Comparison of ENCODE assay signal across 8 mouse cellular contexts in the genomic region with DNA sequence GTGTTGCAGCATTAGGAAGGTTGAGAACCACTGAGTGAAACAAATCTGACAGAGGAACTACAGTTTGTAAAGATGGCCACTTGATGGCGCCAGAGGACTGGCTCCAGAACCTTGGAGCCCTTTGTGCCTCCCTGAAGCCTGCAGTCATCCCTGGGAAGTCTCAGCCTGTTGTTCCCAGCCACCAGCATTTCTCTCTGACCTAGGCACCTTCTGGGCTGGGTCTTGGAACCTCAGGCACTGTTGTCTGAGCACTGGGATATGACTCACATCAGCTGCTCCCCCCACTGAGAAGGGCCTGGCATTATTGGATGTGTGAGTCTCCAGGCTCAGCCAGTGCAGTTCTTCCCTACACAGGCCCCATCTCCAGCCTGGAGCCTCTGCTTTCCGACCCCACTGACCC. TPM values are rescaled to one million over a fixed set of nuclear protein-coding genes. Genes with fewer than 3 reads are reported as not detected.
DNase-seq lines count a peak whose midpoint lies in the region; ATAC-seq and TF ChIP-seq lines count a peak whose summit lies in the region.

No protein-coding gene starts in this region.

- DNase-seq in B cell, adult 2 months: peak; percentile 72 to 77
- peak; percentile 45 to 70 for DNase-seq in heart, adult 9 months (ENCODE audit: low spot score in 2 of 2)
- peak; percentile 94 for DNase-seq in limb, embryonic 14.5 days (ENCODE audit: low spot score)
- DNase-seq in midbrain, postnatal 0 days (ENCODE audit: low spot score): peak; percentile 92
- DNase-seq in spleen, postnatal 4 days (ENCODE audit: low spot score in 2 of 2): peak; percentile 59 to 86

- H3K36me3 ChIP-seq in embryonic facial prominence, embryonic 15.5 days: peaks cover 21% of the 10 kb centered on the region
- peaks cover 25% of the 10 kb centered on the region for H3K36me3 ChIP-seq in kidney, embryonic 14.5 days (ENCODE audit: control insufficient read depth, insufficient read depth, low read length)
- peaks cover 21% of the 10 kb centered on the region for H3K36me3 ChIP-seq in limb, embryonic 14.5 days (ENCODE audit: control insufficient read depth, insufficient read depth, low read length)
- peaks cover 29% of the 10 kb centered on the region for H3K36me3 ChIP-seq in midbrain, postnatal 0 days (ENCODE audit: insufficient read depth, low read length)

- no peaks in the 10 kb centered on the region for H3K4me1 ChIP-seq in bone marrow macrophage, adult 2 months (ENCODE audit: control insufficient read depth, insufficient read depth, low read length)
- 0 out of 2 replicates have a peak, but pooled peaks cover 2% of the 10 kb centered on the region for H3K4me1 ChIP-seq in embryonic facial prominence, embryonic 15.5 days
- H3K4me1 ChIP-seq in kidney, embryonic 14.5 days (ENCODE audit: control insufficient read depth, insufficient read depth, low read length): no peaks in the 10 kb centered on the region
- no peaks in the 10 kb centered on the region for H3K4me1 ChIP-seq in limb, embryonic 14.5 days (ENCODE audit: control insufficient read depth, insufficient read depth, low read length)
- H3K4me1 ChIP-seq in midbrain, postnatal 0 days (ENCODE audit: insufficient read depth, low read length): no peaks in the 10 kb centered on the region

- peak; percentile 45; the same call in 1 of the 2 replicates for ATAC-seq in embryonic facial prominence, embryonic 15.5 days (ENCODE audit: insufficient number of reproducible peaks, low FRiP score, low TSS enrichment, low read depth)
- ATAC-seq in kidney, embryonic 14.5 days (ENCODE audit: low FRiP score, low TSS enrichment): peak; percentile 80
- ATAC-seq in limb, embryonic 14.5 days (ENCODE audit: low FRiP score, low read depth): peak; percentile 74
- ATAC-seq in midbrain, postnatal 0 days (ENCODE audit: low FRiP score): peak; percentile 77

- no peak overlapping the region for H3K4me3 ChIP-seq in bone marrow macrophage, adult 2 months (ENCODE audit: insufficient read depth, low read length)
- no peak overlapping the region for H3K4me3 ChIP-seq in embryonic facial prominence, embryonic 15.5 days (replicated peaks)
- H3K4me3 ChIP-seq in kidney, embryonic 14.5 days (ENCODE audit: low read length): no peak overlapping the region
- H3K4me3 ChIP-seq in limb, embryonic 14.5 days (replicated peaks; ENCODE audit: low read length): no peak overlapping the region
- H3K4me3 ChIP-seq in midbrain, postnatal 0 days (ENCODE audit: low read depth, low read length): no peak overlapping the region

- no peaks in the 10 kb centered on the region for H3K27me3 ChIP-seq in embryonic facial prominence, embryonic 15.5 days
- H3K27me3 ChIP-seq in kidney, embryonic 14.5 days (ENCODE audit: control insufficient read depth, insufficient read depth, low read length): no peaks in the 10 kb centered on the region
- no peaks in the 10 kb centered on the region for H3K27me3 ChIP-seq in limb, embryonic 14.5 days (ENCODE audit: control insufficient read depth, insufficient read depth, low read length)
- H3K27me3 ChIP-seq in midbrain, postnatal 0 days (ENCODE audit: insufficient read depth, low read length): no peaks in the 10 kb centered on the region

- no peaks in the 10 kb centered on the region for H3K9me3 ChIP-seq in embryonic facial prominence, embryonic 15.5 days (replicated peaks)
- no peaks in the 10 kb centered on the region for H3K9me3 ChIP-seq in kidney, embryonic 14.5 days (ENCODE audit: control insufficient read depth, low read length)
- no peaks in the 10 kb centered on the region for H3K9me3 ChIP-seq in limb, embryonic 14.5 days (ENCODE audit: control insufficient read depth, low read length)
- H3K9me3 ChIP-seq in midbrain, postnatal 0 days (ENCODE audit: low read length): no peaks in the 10 kb centered on the region

- no peak for TF ChIP-seq POLR2A in bone marrow macrophage, adult 2 months (IDR thresholded peaks at IDR 0.05; ENCODE audit: borderline replicate concordance, low read depth, low read length)
- TF ChIP-seq POLR2A in limb, embryonic 14.5 days (IDR thresholded peaks at IDR 0.05; ENCODE audit: borderline replicate concordance, extremely low read depth, insufficient read depth, insufficient read length): no peak

- H3K9ac ChIP-seq in embryonic facial prominence, embryonic 15.5 days: no peak overlapping the region
- peak overlapping the region; percentile 5; the same call in 1 of the 2 replicates for H3K9ac ChIP-seq in kidney, embryonic 14.5 days (ENCODE audit: low read depth, low read length)
- no peak overlapping the region for H3K9ac ChIP-seq in limb, embryonic 14.5 days (ENCODE audit: low read depth, low read length, severe bottlenecking)
- 0 out of 2 replicates have a peak overlapping the region, but pooled peaks have one; percentile 8 for H3K9ac ChIP-seq in midbrain, postnatal 0 days (replicated peaks; ENCODE audit: low read length, poor library complexity, severe bottlenecking)

- peak; percentile 64 for TF ChIP-seq CTCF in bone marrow macrophage, adult 2 months (IDR thresholded peaks at IDR 0.05; ENCODE audit: low read depth, low read length)
- peak; percentile 97 for TF ChIP-seq CTCF in midbrain, postnatal 0 days (IDR thresholded peaks at IDR 0.05)

- no peak overlapping the region for H3K4me2 ChIP-seq in embryonic facial prominence, embryonic 15.5 days (replicated peaks)
- no peak overlapping the region for H3K4me2 ChIP-seq in kidney, embryonic 14.5 days (replicated peaks; ENCODE audit: low read depth, low read length)
- no peak overlapping the region for H3K4me2 ChIP-seq in limb, embryonic 14.5 days (replicated peaks; ENCODE audit: low read depth, low read length, severe bottlenecking)
- no peak overlapping the region for H3K4me2 ChIP-seq in midbrain, postnatal 0 days (ENCODE audit: low read depth, low read length, poor library complexity, severe bottlenecking)

- 27% methylated on average over 2 of the region's 2 CpGs for WGBS in embryonic facial prominence, embryonic 15.5 days
- WGBS in kidney, embryonic 14.5 days: 21% methylated on average over 2 of the region's 2 CpGs
- WGBS in limb, embryonic 14.5 days: 18% methylated on average over 2 of the region's 2 CpGs
- WGBS in midbrain, postnatal 0 days: 21% methylated on average over 2 of the region's 2 CpGs

- H3K27ac ChIP-seq in bone marrow macrophage, adult 2 months (ENCODE audit: insufficient read depth, low read depth, low read length): no peak overlapping the region
- no peak overlapping the region for H3K27ac ChIP-seq in embryonic facial prominence, embryonic 15.5 days (replicated peaks)
- no peak overlapping the region for H3K27ac ChIP-seq in kidney, embryonic 14.5 days (ENCODE audit: low read depth, low read length)
- no peak overlapping the region for H3K27ac ChIP-seq in limb, embryonic 14.5 days (replicated peaks; ENCODE audit: low read depth, low read length)
- no peak overlapping the region for H3K27ac ChIP-seq in midbrain, postnatal 0 days (ENCODE audit: low read depth, low read length)

RNA-seq across cellular contexts. Expression of a gene that starts 40.4 kb away (rescaled TPM):
- polyA plus RNA-seq in bone marrow macrophage, adult 2 months (2012; ENCODE audit: insufficient read depth, insufficient read length, missing spikeins): 43.1 and 44.0 TPM in 2 replicates
- polyA plus RNA-seq in embryonic facial prominence, embryonic 15.5 days (2015; fragmentation: Nextera tagmentation; extraction: Ambion mirVana): 175 and 181 TPM in 2 replicates
- polyA plus RNA-seq in kidney, embryonic 14.5 days (2014; fragmentation: Nextera tagmentation; extraction: Ambion mirVana): 240 and 241 TPM in 2 replicates
- polyA plus RNA-seq in limb, embryonic 14.5 days (2012; rRNA removed): 70.6 and 84.2 TPM in 2 replicates
- polyA plus RNA-seq in limb, embryonic 14.5 days (2014; fragmentation: Nextera tagmentation; extraction: Ambion mirVana): 192 and 198 TPM in 2 replicates
- 94.1 and 104 TPM in 2 replicates for total RNA-seq in midbrain, postnatal 0 days (2014; rRNA removed)
- 147 and 148 TPM in 2 replicates for polyA plus RNA-seq in midbrain, postnatal 0 days (2015; fragmentation: Nextera tagmentation; extraction: Ambion mirVana)

RNA-seq across cellular contexts. Expression of a gene that starts 40.8 kb away (rescaled TPM):
- 11.8 and 14.7 TPM in 2 replicates for polyA plus RNA-seq in bone marrow macrophage, adult 2 months (2012; ENCODE audit: insufficient read depth, insufficient read length, missing spikeins)
- 42.7 and 43.4 TPM in 2 replicates for polyA plus RNA-seq in embryonic facial prominence, embryonic 15.5 days (2015; fragmentation: Nextera tagmentation; extraction: Ambion mirVana)
- 35.0 and 36.0 TPM in 2 replicates for polyA plus RNA-seq in kidney, embryonic 14.5 days (2014; fragmentation: Nextera tagmentation; extraction: Ambion mirVana)
- polyA plus RNA-seq in limb, embryonic 14.5 days (2012; rRNA removed): 39.7 and 47.3 TPM in 2 replicates
- polyA plus RNA-seq in limb, embryonic 14.5 days (2014; fragmentation: Nextera tagmentation; extraction: Ambion mirVana): 41.9 and 43.1 TPM in 2 replicates
- total RNA-seq in midbrain, postnatal 0 days (2014; rRNA removed): 72.6 and 86.9 TPM in 2 replicates
- 92.2 and 99.1 TPM in 2 replicates for polyA plus RNA-seq in midbrain, postnatal 0 days (2015; fragmentation: Nextera tagmentation; extraction: Ambion mirVana)

Comparison
In these comparisons a context has a peak if more than half of its experiments do, and no peak if none do; other contexts are left out.
1. H3K9ac ChIP-seq: peak in kidney, embryonic 14.5 days (single experiment) and midbrain, postnatal 0 days (single experiment); none in embryonic facial prominence, embryonic 15.5 days (single experiment) and limb, embryonic 14.5 days (single experiment).
2. Peak in every context shown above with its lines, with median percentiles within 50 percentile points of each other: DNase-seq and ATAC-seq.